ENCODE assay signal across 24 mouse cellular contexts in genomic region chr13:93648387-93649130, GRCm38 (mm10). TPM values are rescaled to one million over a fixed set of nuclear protein-coding genes. Genes with fewer than 3 reads are reported as not detected.
A peak's percentile ranks its signal among the peaks of the same experiment; 100 is the strongest.
DNase-seq lines count a peak whose midpoint lies in the region; ATAC-seq and TF ChIP-seq lines count a peak whose summit lies in the region.
"Had no signal": no experiment of that assay in that cellular context is flagged by ENCODE, and none has a peak within 500 bp of the region (broad histone marks: within the 10 kb centered on the region; RNA-seq: fewer than 3 reads in every experiment).

No protein-coding gene starts in this region.

- H3K36me3 ChIP-seq in kidney, embryonic 15.5 days, result no peaks in the 10 kb centered on the region
- H3K36me3 ChIP-seq in liver, embryonic 14.5 days (replicated peaks; ENCODE audit: control insufficient read depth, insufficient read depth, low read depth), result no peaks in the 10 kb centered on the region
- no peaks in the 10 kb centered on the region for H3K36me3 ChIP-seq in hindbrain, embryonic 11.5 days (ENCODE audit: control insufficient read depth, insufficient read depth, low read length)
- H3K36me3 ChIP-seq: embryonic facial prominence, embryonic 13.5 days; forebrain, embryonic 10.5 days; midbrain, embryonic 12.5 days; neural tube, embryonic 15.5 days had no signal

- H3K27me3 ChIP-seq in kidney, embryonic 15.5 days, result no peaks in the 10 kb centered on the region
- H3K27me3 ChIP-seq in liver, embryonic 14.5 days (ENCODE audit: control insufficient read depth, insufficient read depth, low read length), result no peaks in the 10 kb centered on the region
- H3K27me3 ChIP-seq in hindbrain, embryonic 11.5 days (ENCODE audit: control insufficient read depth, insufficient read depth, low read length), result no peaks in the 10 kb centered on the region
- H3K27me3 ChIP-seq: embryonic facial prominence, embryonic 13.5 days; midbrain, embryonic 12.5 days; neural tube, embryonic 15.5 days had no signal

- H3K4me2 ChIP-seq in kidney, embryonic 15.5 days, result no peak overlapping the region
- H3K4me2 ChIP-seq in liver, embryonic 14.5 days (ENCODE audit: low read depth), result no peak overlapping the region
- no peak overlapping the region for H3K4me2 ChIP-seq in hindbrain, embryonic 11.5 days (replicated peaks; ENCODE audit: low read depth, low read length)
- H3K4me2 ChIP-seq: embryonic facial prominence, embryonic 13.5 days; heart, embryonic 11.5 days; midbrain, embryonic 12.5 days; neural tube, embryonic 15.5 days had no signal

- no peak overlapping the region for H3K27ac ChIP-seq in kidney, embryonic 15.5 days
- H3K27ac ChIP-seq in liver, embryonic 14.5 days, result peak overlapping the region; percentile 51; the same call in 1 of the 2 replicates
- H3K27ac ChIP-seq in hindbrain, embryonic 11.5 days (ENCODE audit: low read depth, low read length), result no peak overlapping the region
- H3K27ac ChIP-seq: embryonic facial prominence, embryonic 13.5 days; forebrain, embryonic 10.5 days; hindbrain, postnatal 0 days; layer of hippocampus, adult 2 months; midbrain, embryonic 12.5 days; neural tube, embryonic 15.5 days; stomach, postnatal 0 days had no signal

- no peak for TF ChIP-seq EP300 in liver, embryonic 14.5 days (IDR thresholded peaks at IDR 0.05; ENCODE audit: low read depth)

- DNase-seq in kidney, adult 8-10 months, result peak; percentile 64 to 78
- peak; percentile 68 for DNase-seq in adrenal gland, adult 2 months
- peak; percentile 13 for DNase-seq in kidney, postnatal 10 days
- DNase-seq in liver, embryonic 14.5 days (ENCODE audit: low read depth in 3 of 3, low spot score in 3 of 3), result peak in 2 of 3 experiments; percentile 20 to 33
- no peak for DNase-seq in thymus, adult 18-20 months
- no peak for DNase-seq in hindbrain, embryonic 11.5 days (ENCODE audit: low spot score)
- no peak for DNase-seq in cerebellum, adult 8-10 months
- DNase-seq: cerebellum, adult 11-12 months; gastrocnemius, postnatal 25 days; heart, postnatal 36 days; lung, postnatal 4 days had no signal

- 78% methylated on average over 7 of the region's 7 CpGs for WGBS in kidney, embryonic 15.5 days
- WGBS in liver, embryonic 14.5 days (ENCODE audit: insufficient replicate concordance), result 49% methylated on average over 7 of the region's 7 CpGs
- 77% methylated on average over 7 of the region's 7 CpGs for WGBS in hindbrain, embryonic 11.5 days

- no peaks in the 10 kb centered on the region for H3K4me1 ChIP-seq in kidney, embryonic 15.5 days
- H3K4me1 ChIP-seq in liver, embryonic 14.5 days (replicated peaks; ENCODE audit: control insufficient read depth in 2 of 2, insufficient read depth in 2 of 2, low read length in 1 of 2), result peaks cover 0 to 5% of the 10 kb centered on the region in 2 experiments; a peak in 2 of 4 replicates
- H3K4me1 ChIP-seq in hindbrain, embryonic 11.5 days (replicated peaks; ENCODE audit: control insufficient read depth, insufficient read depth, low read length), result no peaks in the 10 kb centered on the region
- H3K4me1 ChIP-seq: embryonic facial prominence, embryonic 13.5 days; forebrain, embryonic 10.5 days; midbrain, embryonic 12.5 days; neural tube, embryonic 15.5 days had no signal

- TF ChIP-seq CTCF in liver, embryonic 14.5 days (IDR thresholded peaks at IDR 0.05; ENCODE audit: low read depth), result no peak

- no peak overlapping the region for H3K9ac ChIP-seq in kidney, embryonic 15.5 days
- H3K9ac ChIP-seq in liver, embryonic 14.5 days (replicated peaks), result no peak overlapping the region
- no peak overlapping the region for H3K9ac ChIP-seq in hindbrain, embryonic 11.5 days (ENCODE audit: low read depth, low read length)
- H3K9ac ChIP-seq: embryonic facial prominence, embryonic 13.5 days; midbrain, embryonic 12.5 days; neural tube, embryonic 15.5 days had no signal

- H3K4me3 ChIP-seq in kidney, embryonic 15.5 days (replicated peaks), result no peak overlapping the region
- no peak overlapping the region for H3K4me3 ChIP-seq in liver, embryonic 14.5 days (ENCODE audit: insufficient read depth in 1 of 2, low read depth in 2 of 2, low read length in 2 of 2)
- no peak overlapping the region for H3K4me3 ChIP-seq in hindbrain, embryonic 11.5 days (ENCODE audit: low read depth, low read length)
- H3K4me3 ChIP-seq: embryonic facial prominence, embryonic 13.5 days; forebrain, embryonic 10.5 days; layer of hippocampus, adult 2 months; midbrain, embryonic 12.5 days; neural tube, embryonic 15.5 days had no signal

- no peak for ATAC-seq in kidney, embryonic 15.5 days (replicated peaks; ENCODE audit: low FRiP score)
- ATAC-seq in liver, embryonic 14.5 days (ENCODE audit: insufficient read depth), result peak; percentile 74
- ATAC-seq in hindbrain, embryonic 11.5 days (ENCODE audit: low FRiP score), result no peak
- ATAC-seq: hindbrain, postnatal 0 days had no signal

- no peaks in the 10 kb centered on the region for H3K9me3 ChIP-seq in kidney, embryonic 15.5 days (replicated peaks)
- H3K9me3 ChIP-seq in liver, embryonic 14.5 days (ENCODE audit: control insufficient read depth, low read length), result no peaks in the 10 kb centered on the region
- H3K9me3 ChIP-seq in hindbrain, embryonic 11.5 days (ENCODE audit: control insufficient read depth, low read length), result no peaks in the 10 kb centered on the region
- H3K9me3 ChIP-seq: embryonic facial prominence, embryonic 13.5 days; forebrain, embryonic 10.5 days; midbrain, embryonic 12.5 days; neural tube, embryonic 15.5 days had no signal

RNA-seq across cellular contexts. Expression of gene Bhmt, which starts 10.8 kb away (rescaled TPM):
- polyA plus RNA-seq in kidney, embryonic 15.5 days (2015; fragmentation: Nextera tagmentation; extraction: Ambion mirVana), result 0.86 and 1.0 TPM in 2 replicates
- 10 to 100 TPM in 1 of 2 experiments, under 1 TPM in 1; 0.97 to 11.8 TPM for total RNA-seq in adrenal gland, adult 2 months (2021)
- 0.80 and 0.92 TPM in 2 replicates for polyA plus RNA-seq in adrenal gland, adult 2 months (2012; rRNA removed)
- polyA plus RNA-seq in liver, embryonic 14.5 days (2012; rRNA removed), result 12.1 and 24.5 TPM in 2 replicates
- 71.1 and 81.8 TPM in 2 replicates for polyA plus RNA-seq in liver, embryonic 14.5 days (2014; fragmentation: Nextera tagmentation; extraction: Ambion mirVana)
- 0.20 and 0.40 TPM in 2 replicates for polyA plus RNA-seq in hindbrain, embryonic 11.5 days (2014; fragmentation: Nextera tagmentation; extraction: Ambion mirVana)
- total RNA-seq: common myeloid progenitor, adult 5-6 weeks; gastrocnemius, postnatal 25 days; heart, postnatal 36 days; layer of hippocampus, adult 2 months; left cerebral cortex, adult 8-10 months; MEL had no signal
- polyA plus RNA-seq: embryonic facial prominence, embryonic 13.5 days; forebrain, embryonic 10.5 days; spleen, adult 2 months had no signal

RNA-seq across cellular contexts. Expression of gene Bhmt2, which starts 25.5 kb away (rescaled TPM):
- 4.8 and 4.9 TPM in 2 replicates for polyA plus RNA-seq in kidney, embryonic 15.5 days (2015; fragmentation: Nextera tagmentation; extraction: Ambion mirVana)
- under 1 TPM; 0.17 to 0.66 TPM for total RNA-seq in adrenal gland, adult 2 months (2021)
- 0.08 TPM in 1 of 2 replicates, not detected in the other for polyA plus RNA-seq in adrenal gland, adult 2 months (2012; rRNA removed)
- polyA plus RNA-seq in liver, embryonic 14.5 days (2012; rRNA removed), result 12.2 and 13.6 TPM in 2 replicates
- polyA plus RNA-seq in liver, embryonic 14.5 days (2014; fragmentation: Nextera tagmentation; extraction: Ambion mirVana), result 16.8 TPM in 2 replicates
- polyA plus RNA-seq in hindbrain, embryonic 11.5 days (2014; fragmentation: Nextera tagmentation; extraction: Ambion mirVana), result 0.11 TPM in 1 of 2 replicates, not detected in the other
- total RNA-seq: common myeloid progenitor, adult 5-6 weeks; gastrocnemius, postnatal 25 days; heart, postnatal 36 days; hindbrain, postnatal 0 days; MEL had no signal
- polyA plus RNA-seq: embryonic facial prominence, embryonic 13.5 days; midbrain, embryonic 12.5 days; neural tube, embryonic 15.5 days; spleen, adult 2 months had no signal

RNA-seq across cellular contexts. Expression of gene Dmgdh, which starts 25.7 kb away (rescaled TPM):
- polyA plus RNA-seq in kidney, embryonic 15.5 days (2015; fragmentation: Nextera tagmentation; extraction: Ambion mirVana), result 1.6 and 2.0 TPM in 2 replicates
- under 1 TPM in 1 of 2 experiments, not detected in 1; 0.89 TPM for total RNA-seq in adrenal gland, adult 2 months (2021)
- polyA plus RNA-seq in adrenal gland, adult 2 months (2012; rRNA removed), result 0.17 TPM in 1 of 2 replicates, not detected in the other
- polyA plus RNA-seq in liver, embryonic 14.5 days (2012; rRNA removed), result 6.8 and 9.7 TPM in 2 replicates
- polyA plus RNA-seq in liver, embryonic 14.5 days (2014; fragmentation: Nextera tagmentation; extraction: Ambion mirVana), result 12.0 and 13.1 TPM in 2 replicates
- 0.17 and 0.24 TPM in 2 replicates for polyA plus RNA-seq in hindbrain, embryonic 11.5 days (2014; fragmentation: Nextera tagmentation; extraction: Ambion mirVana)
- total RNA-seq: common myeloid progenitor, adult 5-6 weeks; gastrocnemius, postnatal 25 days; heart, postnatal 36 days; MEL had no signal
- polyA plus RNA-seq: forebrain, embryonic 10.5 days; midbrain, embryonic 12.5 days; spleen, adult 2 months had no signal

Comparison
In these comparisons a context has a peak if more than half of its experiments do, and no peak if none do; other contexts are left out.
1. DNase-seq: peak in kidney, adult 8-10 months (2 of 2), adrenal gland, adult 2 months (single experiment), kidney, postnatal 10 days (single experiment) and liver, embryonic 14.5 days (2 of 3); none in thymus, adult 18-20 months (0 of 2), hindbrain, embryonic 11.5 days (single experiment) and cerebellum, adult 8-10 months (single experiment).